Mouse (Mus musculus): ENCODE measurements around the gene Noto. TPM values are rescaled to one million over a fixed set of nuclear protein-coding genes. Genes with fewer than 3 reads are reported as not detected.

Noto gene
- total RNA-seq (2014; rRNA removed; ENCODE audit: low replicate concordance) (not detected in 2 replicates), polyA plus RNA-seq (2015; fragmentation: Nextera tagmentation; extraction: Ambion mirVana) (not detected in 2 replicates)

GRCm38 (mm10) chr6:85423836-85424379, at the start of gene Noto:
Gene Noto (plus strand): TSS chr6:85423886.
- no peaks in the 10 kb centered on the region for H3K9me3 ChIP-seq (replicated peaks; ENCODE audit: control insufficient read depth, low read length)
- H3K27me3 ChIP-seq (ENCODE audit: control insufficient read depth, insufficient read depth, low read length), result peaks cover 10% of the 10 kb centered on the region; the same call in 1 of the 2 replicates
- no peak for ATAC-seq (ENCODE audit: insufficient read depth, low read depth)
- no peak for DNase-seq (ENCODE audit: low spot score)
- no peaks in the 10 kb centered on the region for H3K36me3 ChIP-seq (replicated peaks; ENCODE audit: control insufficient read depth, insufficient read depth, low read length)
- no peak within 1 kb of the TSS for H3K27ac ChIP-seq (ENCODE audit: low read depth)
- TF ChIP-seq CTCF (IDR thresholded peaks at IDR 0.05; ENCODE audit: low read depth) (no peak), EP300 (IDR thresholded peaks at IDR 0.05; ENCODE audit: low read depth) (no peak)
- no peak within 1 kb of the TSS for H3K4me2 ChIP-seq (ENCODE audit: low read depth, low read length)
- 10% methylated on average over 28 of the region's 28 CpGs for WGBS
- H3K9ac ChIP-seq (replicated peaks; ENCODE audit: low read depth, low read length), result 0 out of 2 replicates have a peak within 1 kb of the TSS, but pooled peaks have one; percentile 5
- H3K4me3 ChIP-seq (ENCODE audit: low read depth, low read length), result no peak within 1 kb of the TSS
- H3K4me1 ChIP-seq (ENCODE audit: control insufficient read depth, insufficient read depth), result no peaks in the 10 kb centered on the region

- WGBS, result 2% methylated on average over 65 of the region's 80 CpGs
- peak within 1 kb of the TSS; percentile 96 for H3K9ac ChIP-seq (replicated peaks; ENCODE audit: low read depth, low read length)
- H3K27ac ChIP-seq (ENCODE audit: low read depth), result peak within 1 kb of the TSS; percentile 92
- H3K36me3 ChIP-seq (replicated peaks; ENCODE audit: control insufficient read depth, insufficient read depth, low read length), result peaks cover 10% of the 10 kb centered on the region; the same call in 1 of the 2 replicates
- H3K4me3 ChIP-seq (ENCODE audit: low read depth, low read length), result peak within 1 kb of the TSS; percentile 97
- peak within 1 kb of the TSS; percentile 90 for H3K4me2 ChIP-seq (ENCODE audit: low read depth, low read length)
- TF ChIP-seq CTCF (IDR thresholded peaks at IDR 0.05; ENCODE audit: low read depth) (no peak), EP300 (IDR thresholded peaks at IDR 0.05; ENCODE audit: low read depth) (no peak)
- DNase-seq (ENCODE audit: low spot score) (no peak), ATAC-seq (ENCODE audit: insufficient read depth, low read depth) (peak; percentile 28)
- H3K27me3 ChIP-seq (ENCODE audit: control insufficient read depth, insufficient read depth, low read length), result no peaks in the 10 kb centered on the region
- H3K9me3 ChIP-seq (replicated peaks; ENCODE audit: control insufficient read depth, low read length), result no peaks in the 10 kb centered on the region
- peaks cover 35% of the 10 kb centered on the region for H3K4me1 ChIP-seq (ENCODE audit: control insufficient read depth, insufficient read depth)
Observed at GRCm38 (mm10) chr6:85373951-85374733, 49.5 kb upstream of the Noto start, which contains the start of gene Rab11fip5. Gene Rab11fip5 (minus strand): TSS chr6:85374634.

- H3K27me3 ChIP-seq (ENCODE audit: control insufficient read depth, insufficient read depth, low read length), result no peaks in the 10 kb centered on the region
- peaks cover 29% of the 10 kb centered on the region for H3K4me1 ChIP-seq (ENCODE audit: control insufficient read depth, insufficient read depth)
- peaks cover 10% of the 10 kb centered on the region; the same call in 1 of the 2 replicates for H3K36me3 ChIP-seq (replicated peaks; ENCODE audit: control insufficient read depth, insufficient read depth, low read length)
- peak; percentile 95 for ATAC-seq (ENCODE audit: insufficient read depth, low read depth)
- peak overlapping the region; percentile 96 for H3K9ac ChIP-seq (replicated peaks; ENCODE audit: low read depth, low read length)
- no peaks in the 10 kb centered on the region for H3K9me3 ChIP-seq (replicated peaks; ENCODE audit: control insufficient read depth, low read length)
- H3K4me2 ChIP-seq (ENCODE audit: low read depth, low read length), result peak overlapping the region; percentile 90
- under 1% methylated on average over 19 of the region's 19 CpGs for WGBS
- DNase-seq (ENCODE audit: low spot score), result peak; percentile 98
- TF ChIP-seq CTCF (IDR thresholded peaks at IDR 0.05; ENCODE audit: low read depth) (no peak), EP300 (IDR thresholded peaks at IDR 0.05; ENCODE audit: low read depth) (no peak)
- H3K27ac ChIP-seq (ENCODE audit: low read depth), result peak overlapping the region; percentile 92
- H3K4me3 ChIP-seq (ENCODE audit: low read depth, low read length), result peak overlapping the region; percentile 97
Observed at GRCm38 (mm10) chr6:85374734-85375114, 49.0 kb upstream of the Noto start.

- no peak overlapping the region for H3K4me3 ChIP-seq (ENCODE audit: low read depth, low read length)
- no peak overlapping the region for H3K9ac ChIP-seq (replicated peaks; ENCODE audit: low read depth, low read length)
- DNase-seq (ENCODE audit: low spot score) (no peak), ATAC-seq (ENCODE audit: insufficient read depth, low read depth) (no peak)
- H3K4me2 ChIP-seq (ENCODE audit: low read depth, low read length), result no peak overlapping the region
- TF ChIP-seq EP300 (IDR thresholded peaks at IDR 0.05; ENCODE audit: low read depth) (no peak), CTCF (IDR thresholded peaks at IDR 0.05; ENCODE audit: low read depth) (no peak)
- peaks cover 8% of the 10 kb centered on the region; the same call in 1 of the 2 replicates for H3K4me1 ChIP-seq (ENCODE audit: control insufficient read depth, insufficient read depth)
- no peaks in the 10 kb centered on the region for H3K9me3 ChIP-seq (replicated peaks; ENCODE audit: control insufficient read depth, low read length)
- WGBS, result 47% methylated on average over 4 of the region's 4 CpGs
- H3K36me3 ChIP-seq (replicated peaks; ENCODE audit: control insufficient read depth, insufficient read depth, low read length), result no peaks in the 10 kb centered on the region
- no peaks in the 10 kb centered on the region for H3K27me3 ChIP-seq (ENCODE audit: control insufficient read depth, insufficient read depth, low read length)
- H3K27ac ChIP-seq (ENCODE audit: low read depth), result peak overlapping the region; percentile 3; the same call in 1 of the 2 replicates
Observed at GRCm38 (mm10) chr6:85377066-85377734, 46.5 kb upstream of the Noto start.

GRCm38 (mm10) chr6:85377876-85378275, 45.8 kb upstream of the Noto start:
- H3K27ac ChIP-seq (ENCODE audit: low read depth), result no peak overlapping the region
- DNase-seq (ENCODE audit: low spot score) (no peak), ATAC-seq (ENCODE audit: insufficient read depth, low read depth) (no peak)
- no peak overlapping the region for H3K4me2 ChIP-seq (ENCODE audit: low read depth, low read length)
- no peaks in the 10 kb centered on the region for H3K27me3 ChIP-seq (ENCODE audit: control insufficient read depth, insufficient read depth, low read length)
- no peak for TF ChIP-seq EP300 (IDR thresholded peaks at IDR 0.05; ENCODE audit: low read depth)
- no peak for TF ChIP-seq CTCF (IDR thresholded peaks at IDR 0.05; ENCODE audit: low read depth)
- peaks cover 3% of the 10 kb centered on the region; the same call in 1 of the 2 replicates for H3K4me1 ChIP-seq (ENCODE audit: control insufficient read depth, insufficient read depth)
- H3K4me3 ChIP-seq (ENCODE audit: low read depth, low read length), result no peak overlapping the region
- H3K36me3 ChIP-seq (replicated peaks; ENCODE audit: control insufficient read depth, insufficient read depth, low read length), result no peaks in the 10 kb centered on the region
- H3K9ac ChIP-seq (replicated peaks; ENCODE audit: low read depth, low read length), result no peak overlapping the region
- H3K9me3 ChIP-seq (replicated peaks; ENCODE audit: control insufficient read depth, low read length), result no peaks in the 10 kb centered on the region
- 66% methylated on average over 5 of the region's 5 CpGs for WGBS

Data from heart, postnatal 0 days (tissue).